Mouse (Mus musculus) left cerebral cortex, adult 11 months (tissue): ENCODE results near the gene Tor1aip1.

Source experiments
- DNase-seq: peaks from one replicate; pipeline ENCODE4 v3.0.0; 2022; ENCODE audit warnings: low spot score

Tor1aip1 gene

GRCm38 (mm10) chr1:156028340-156028975 is 7.8 kb downstream of the Tor1aip1 start:
- no peak for DNase-seq

- no peak for DNase-seq
Measured at GRCm38 (mm10) chr1:156027849-156028248, 8.4 kb downstream of the Tor1aip1 start.

GRCm38 (mm10) chr1:156024831-156025503 is 11.3 kb downstream of the Tor1aip1 start:
- no peak for DNase-seq

GRCm38 (mm10) chr1:156020402-156020801 is 15.9 kb downstream of the Tor1aip1 start:
- DNase-seq = no peak

- no peak for DNase-seq
Measured at GRCm38 (mm10) chr1:156019800-156020199, 16.5 kb downstream of the Tor1aip1 start.

GRCm38 (mm10) chr1:156009003-156009402 is 27.3 kb downstream of the Tor1aip1 start:
- DNase-seq = no peak

- DNase-seq = no peak
Measured at GRCm38 (mm10) chr1:156005906-156006305, 30.4 kb downstream of the Tor1aip1 start.

- no peak for DNase-seq
Measured at GRCm38 (mm10) chr1:156003201-156003935, 32.9 kb downstream of the Tor1aip1 start.

- DNase-seq = no peak
Measured at GRCm38 (mm10) chr1:156002366-156002765, 33.9 kb downstream of the Tor1aip1 start.

- DNase-seq = no peak
Measured at GRCm38 (mm10) chr1:155995612-155996011, 40.7 kb downstream of the Tor1aip1 start.

GRCm38 (mm10) chr1:155994524-155994923 is 41.8 kb downstream of the Tor1aip1 start:
- DNase-seq = no peak

GRCm38 (mm10) chr1:155990391-155990790 is 45.9 kb downstream of the Tor1aip1 start:
- DNase-seq = no peak

- DNase-seq = no peak
Measured at GRCm38 (mm10) chr1:155989387-155989786, 46.9 kb downstream of the Tor1aip1 start.

- no peak for DNase-seq
Measured at GRCm38 (mm10) chr1:155987625-155988024, 48.7 kb downstream of the Tor1aip1 start.

GRCm38 (mm10) chr1:155974931-155975330 is 61.3 kb downstream of the Tor1aip1 start:
- DNase-seq = no peak

- DNase-seq = peak; percentile 15
Measured at GRCm38 (mm10) chr1:155973719-155974379, 62.4 kb downstream of the Tor1aip1 start.

- DNase-seq = peak; percentile 95
Measured at GRCm38 (mm10) chr1:155973068-155973718, 63.1 kb downstream of the Tor1aip1 start, which contains the start of gene Cep350. TSS of gene Cep350 (minus strand) at chr1:155973255.

GRCm38 (mm10) chr1:155972146-155973067 is 63.9 kb downstream of the Tor1aip1 start:
- peak; percentile 18 for DNase-seq
